Mouse (Mus musculus) kidney, embryonic 15.5 days (tissue): Measurements from ENCODE around the gene Igsf3. TPM values are rescaled to one million over a fixed set of nuclear protein-coding genes. Genes with fewer than 3 reads are reported as not detected.

Experiments
- ATAC-seq: fragments of 200-750 bp; cut with Nextera tagmentation; replicated peaks from 2 replicates; pipeline ENCODE4 v1.8.0; 2017; ENCODE audit warnings: moderate TSS enrichment; ENCODE audit not compliant: low FRiP score
- H3K27ac ChIP-seq: fragments of 300-500 bp; sonication (generic); 2 replicates; pipeline ENCODE4 v1.5.1; 2015; ENCODE audit warnings: mild to moderate bottlenecking, inconsistent platforms
- H3K27me3 ChIP-seq: fragments of 300-500 bp; sonication (generic); 2 replicates; pipeline ENCODE4 v1.6.1; 2015; ENCODE audit warnings: inconsistent platforms
- H3K36me3 ChIP-seq: fragments of 300-500 bp; sonication (generic); 2 replicates; pipeline ENCODE4 v1.6.1; 2015; ENCODE audit warnings: inconsistent platforms
- H3K4me1 ChIP-seq: fragments of 300-500 bp; sonication (generic); 2 replicates; pipeline ENCODE4 v1.6.1; 2015; ENCODE audit warnings: inconsistent platforms
- H3K4me2 ChIP-seq: fragments of 300-500 bp; sonication (generic); 2 replicates; pipeline ENCODE4 v1.6.1; 2015; ENCODE audit warnings: moderate library complexity, mild to moderate bottlenecking, inconsistent platforms
- H3K4me3 ChIP-seq: fragments of 300-500 bp; sonication (generic); replicated peaks from 2 replicates; pipeline ENCODE4 v1.5.1; 2015; ENCODE audit warnings: mild to moderate bottlenecking, inconsistent platforms
- H3K9ac ChIP-seq: fragments of 300-500 bp; sonication (generic); 2 replicates; pipeline ENCODE4 v1.6.1; 2015; ENCODE audit warnings: mild to moderate bottlenecking, inconsistent platforms
- H3K9me3 ChIP-seq: fragments of 300-500 bp; sonication (generic); replicated peaks from 2 replicates; pipeline ENCODE4 v1.6.1; 2016; ENCODE audit warnings: inconsistent platforms
- WGBS: fragments of 180-500 bp; shearing (Covaris S2); methylation state at CpG from one replicate; pipeline ENCODE4 v1.1.7; 2015; ENCODE audit warnings: mixed read lengths; 5-methylcytosine and 5-hydroxymethylcytosine counted together
- polyA plus RNA-seq: library from polyadenylated mRNA; unstranded; fragments of >200 nt; fragmentation: Nextera tagmentation; extraction: Ambion mirVana; gene quantifications from 2 replicates; pipeline ENCODE4 v1.2.1, GENCODE M21; 2015

Igsf3 gene
- polyA plus RNA-seq, 1 experiment from 2014 or later: 25.4 TPM

GRCm38 (mm10) chr3:101469675-101470074 lies 92.8 kb downstream of the Igsf3 start:
- no peak overlapping the region for H3K4me2 ChIP-seq
- no peak overlapping the region for H3K4me3 ChIP-seq
- peaks cover 20% of the 10 kb centered on the region for H3K4me1 ChIP-seq
- no peaks in the 10 kb centered on the region for H3K27me3 ChIP-seq
- 88% methylated on average over 9 of the region's 9 CpGs for WGBS
- H3K9ac ChIP-seq: no peak overlapping the region
- no peak overlapping the region for H3K27ac ChIP-seq
- H3K9me3 ChIP-seq: no peaks in the 10 kb centered on the region
- H3K36me3 ChIP-seq: no peaks in the 10 kb centered on the region
- ATAC-seq: no peak

GRCm38 (mm10) chr3:101471881-101472280 lies 95.0 kb downstream of the Igsf3 start:
- Histone ChIP-seq H3K4me1 (peaks cover 20% of the 10 kb centered on the region), H3K9me3 (no peaks in the 10 kb centered on the region), H3K27ac (peak overlapping the region; percentile 63), H3K4me3 (no peak overlapping the region), H3K36me3 (no peaks in the 10 kb centered on the region), H3K4me2 (no peak overlapping the region), H3K9ac (no peak overlapping the region), H3K27me3 (no peaks in the 10 kb centered on the region)
- WGBS: 31% methylated on average over 4 of the region's 4 CpGs
- ATAC-seq: 0 out of 2 replicates have a peak, but pooled peaks have one; percentile 54

- WGBS: 86% methylated on average over 6 of the region's 6 CpGs
- ATAC-seq: no peak; the same call in 1 of the 2 replicates
- H3K27ac ChIP-seq: no peak overlapping the region
These were observed 105.1 kb downstream of the Igsf3 start for GRCm38 (mm10) chr3:101481951-101482350.

GRCm38 (mm10) chr3:101483256-101483983 lies 106.5 kb downstream of the Igsf3 start:
- 74% methylated on average over 3 of the region's 3 CpGs for WGBS

More at GRCm38 (mm10) chr3:101481951-101482350, 105.1 kb downstream of the Igsf3 start:
- no peak overlapping the region for H3K4me3 ChIP-seq
- H3K4me1 ChIP-seq: no peaks in the 10 kb centered on the region
- no peaks in the 10 kb centered on the region for H3K36me3 ChIP-seq
- H3K9ac ChIP-seq: no peak overlapping the region
- no peaks in the 10 kb centered on the region for H3K27me3 ChIP-seq
- H3K4me2 ChIP-seq: no peak overlapping the region
- H3K9me3 ChIP-seq: no peaks in the 10 kb centered on the region

GRCm38 (mm10) chr3:101486054-101486765 lies 109.3 kb downstream of the Igsf3 start:
- H3K36me3 ChIP-seq: no peaks in the 10 kb centered on the region
- ATAC-seq: no peak
- no peak overlapping the region for H3K9ac ChIP-seq
- H3K27me3 ChIP-seq: no peaks in the 10 kb centered on the region
- WGBS: 53% methylated on average over 4 of the region's 4 CpGs
- H3K4me1 ChIP-seq: no peaks in the 10 kb centered on the region
- H3K4me3 ChIP-seq: no peak overlapping the region
- no peak overlapping the region for H3K4me2 ChIP-seq
- H3K9me3 ChIP-seq: no peaks in the 10 kb centered on the region
- H3K27ac ChIP-seq: no peak overlapping the region

More at GRCm38 (mm10) chr3:101483256-101483983, 106.5 kb downstream of the Igsf3 start:
- Histone ChIP-seq H3K36me3 (no peaks in the 10 kb centered on the region), H3K9me3 (no peaks in the 10 kb centered on the region), H3K4me3 (no peak overlapping the region), H3K4me2 (no peak overlapping the region), H3K27me3 (no peaks in the 10 kb centered on the region), H3K9ac (no peak overlapping the region), H3K27ac (no peak overlapping the region), H3K4me1 (no peaks in the 10 kb centered on the region)
- no peak for ATAC-seq

GRCm38 (mm10) chr3:101487436-101487835 lies 110.6 kb downstream of the Igsf3 start:
- no peak overlapping the region for H3K9ac ChIP-seq
- H3K4me2 ChIP-seq: no peak overlapping the region
- H3K27me3 ChIP-seq: no peaks in the 10 kb centered on the region
- no peaks in the 10 kb centered on the region for H3K36me3 ChIP-seq
- no peaks in the 10 kb centered on the region for H3K9me3 ChIP-seq
- 67% methylated on average over 5 of the region's 5 CpGs for WGBS
- ATAC-seq: no peak
- H3K4me1 ChIP-seq: no peaks in the 10 kb centered on the region
- no peak overlapping the region for H3K4me3 ChIP-seq
- no peak overlapping the region for H3K27ac ChIP-seq

GRCm38 (mm10) chr3:101488204-101488603 lies 111.3 kb downstream of the Igsf3 start:
- Histone ChIP-seq H3K4me2 (no peak overlapping the region), H3K36me3 (no peaks in the 10 kb centered on the region), H3K4me1 (no peaks in the 10 kb centered on the region), H3K9me3 (no peaks in the 10 kb centered on the region), H3K27me3 (no peaks in the 10 kb centered on the region), H3K9ac (no peak overlapping the region), H3K4me3 (no peak overlapping the region), H3K27ac (no peak overlapping the region)
- WGBS: 79% methylated on average over 7 of the region's 7 CpGs
- no peak for ATAC-seq

- H3K4me2 ChIP-seq: no peak overlapping the region
- H3K9me3 ChIP-seq: no peaks in the 10 kb centered on the region
- H3K27me3 ChIP-seq: no peaks in the 10 kb centered on the region
- H3K4me1 ChIP-seq: peaks cover 5% of the 10 kb centered on the region
- no peak for ATAC-seq
- no peak overlapping the region for H3K4me3 ChIP-seq
- WGBS: 89% methylated on average over 9 of the region's 9 CpGs
- H3K9ac ChIP-seq: no peak overlapping the region
- no peaks in the 10 kb centered on the region for H3K36me3 ChIP-seq
- no peak overlapping the region for H3K27ac ChIP-seq
These were observed 113.6 kb downstream of the Igsf3 start for GRCm38 (mm10) chr3:101490515-101490914.

- Histone ChIP-seq H3K4me2 (no peak overlapping the region), H3K9ac (no peak overlapping the region), H3K27ac (no peak overlapping the region), H3K4me1 (peaks cover 5% of the 10 kb centered on the region), H3K27me3 (no peaks in the 10 kb centered on the region), H3K9me3 (no peaks in the 10 kb centered on the region), H3K36me3 (no peaks in the 10 kb centered on the region), H3K4me3 (no peak overlapping the region)
- ATAC-seq: no peak
- 81% methylated on average over 6 of the region's 6 CpGs for WGBS
These were observed 116.0 kb downstream of the Igsf3 start for GRCm38 (mm10) chr3:101492908-101493307.

GRCm38 (mm10) chr3:101493937-101494459 lies 117.1 kb downstream of the Igsf3 start:
- Histone ChIP-seq H3K36me3 (no peaks in the 10 kb centered on the region), H3K4me1 (peaks cover 5% of the 10 kb centered on the region), H3K4me3 (no peak overlapping the region), H3K27ac (no peak overlapping the region), H3K9ac (no peak overlapping the region), H3K27me3 (no peaks in the 10 kb centered on the region), H3K9me3 (no peaks in the 10 kb centered on the region), H3K4me2 (peak overlapping the region; percentile 36)
- ATAC-seq: peak; percentile 90
- WGBS: 39% methylated on average over 10 of the region's 10 CpGs

- no peak overlapping the region for H3K4me2 ChIP-seq
- H3K4me1 ChIP-seq: peaks cover 23% of the 10 kb centered on the region
- no peak overlapping the region for H3K9ac ChIP-seq
- H3K27ac ChIP-seq: no peak overlapping the region
- H3K27me3 ChIP-seq: no peaks in the 10 kb centered on the region
- no peaks in the 10 kb centered on the region for H3K36me3 ChIP-seq
- no peak for ATAC-seq
- no peaks in the 10 kb centered on the region for H3K9me3 ChIP-seq
- H3K4me3 ChIP-seq: no peak overlapping the region
- WGBS: 85% methylated on average over 10 of the region's 10 CpGs
These were observed 120.6 kb downstream of the Igsf3 start for GRCm38 (mm10) chr3:101497432-101498030.

GRCm38 (mm10) chr3:101499906-101500305 lies 123.0 kb downstream of the Igsf3 start:
- H3K9ac ChIP-seq: no peak overlapping the region
- H3K36me3 ChIP-seq: no peaks in the 10 kb centered on the region
- peaks cover 17% of the 10 kb centered on the region for H3K4me1 ChIP-seq
- H3K9me3 ChIP-seq: no peaks in the 10 kb centered on the region
- no peak overlapping the region for H3K4me3 ChIP-seq
- H3K4me2 ChIP-seq: no peak overlapping the region
- H3K27me3 ChIP-seq: no peaks in the 10 kb centered on the region
- no peak overlapping the region for H3K27ac ChIP-seq
- no peak for ATAC-seq
- 53% methylated on average over 6 of the region's 6 CpGs for WGBS
